Mouse (Mus musculus) liver, embryonic 18 days (tissue): ENCODE data around the gene Pard6a. TPM values are rescaled to one million over a fixed set of nuclear protein-coding genes. Genes with fewer than 3 reads are reported as not detected.

Experiments
- polyA plus RNA-seq: library from polyadenylated mRNA; depleted of rRNA; stranded (reverse); fragments of >200 nt; gene quantifications from 2 replicates; pipeline ENCODE4 v1.2.3, GENCODE M21; 2012; rRNA removed

Pard6a gene
- 4.9 and 5.3 TPM in 2 replicates for polyA plus RNA-seq

GRCm38 (mm10) chr8:105700966-105701824, at the start of gene Pard6a, which contains the start of gene Acd:
TSS of gene Pard6a (plus strand) at chr8:105701148.
TSS of gene Acd (minus strand) at chr8:105701102.

GRCm38 (mm10) chr8:105685796-105686308, 15.1 kb upstream of the Pard6a start, which contains the start of gene Carmil2:
TSS of gene Carmil2 (plus strand) at chr8:105686274.

GRCm38 (mm10) chr8:105707498-105708403, 6.8 kb downstream of the Pard6a start, which contains the start of the genes 4933405L10Rik and Enkd1:
TSS of gene 4933405L10Rik (plus strand) at chr8:105707655.
TSS of gene Enkd1 (minus strand) at chr8:105708210.

Other genes with a start within 250 kb of the Pard6a start
- gene Tppp3, start 229.6 kb upstream of the Pard6a start, polyA plus RNA-seq: 1.7 and 2.6 TPM in 2 replicates
- gene Zdhhc1, start 204.2 kb upstream of the Pard6a start, polyA plus RNA-seq: 3.3 and 3.8 TPM in 2 replicates
- gene Hsd11b2, start 182.4 kb upstream of the Pard6a start, polyA plus RNA-seq: 0.28 and 0.29 TPM in 2 replicates
- gene Atp6v0d1, start 135.1 kb upstream of the Pard6a start, polyA plus RNA-seq: 46.7 and 48.1 TPM in 2 replicates
- 3.9 and 5.0 TPM in 2 replicates for gene Ripor1, start 95.9 kb upstream of the Pard6a start, polyA plus RNA-seq
- gene Ctcf, start 64.6 kb upstream of the Pard6a start, polyA plus RNA-seq: 12.4 and 14.0 TPM in 2 replicates
- gene Agrp, start 63.8 kb upstream of the Pard6a start, polyA plus RNA-seq: not detected in 2 replicates
- gene Carmil2, start 14.9 kb upstream of the Pard6a start, polyA plus RNA-seq: 1.8 TPM in 2 replicates
- 8.9 and 10.0 TPM in 2 replicates for gene Acd, start within 50 bp of the Pard6a start, polyA plus RNA-seq
- not detected in 2 replicates for gene 4933405L10Rik, start 6.5 kb downstream of the Pard6a start, polyA plus RNA-seq
- gene Enkd1, start 7.1 kb downstream of the Pard6a start, polyA plus RNA-seq: 4.3 and 5.1 TPM in 2 replicates
- gene Gfod2, start 57.5 kb downstream of the Pard6a start, polyA plus RNA-seq: 1.3 and 1.4 TPM in 2 replicates
- 35.8 and 39.9 TPM in 2 replicates for gene Ranbp10, start 126.2 kb downstream of the Pard6a start, polyA plus RNA-seq
- 0.05 and 0.08 TPM in 2 replicates for gene Tsnaxip1, start 126.6 kb downstream of the Pard6a start, polyA plus RNA-seq
- 13.7 and 15.3 TPM in 2 replicates for gene Cenpt, start 152.1 kb downstream of the Pard6a start, polyA plus RNA-seq
- gene Thap11, start 154.0 kb downstream of the Pard6a start, polyA plus RNA-seq: 20.3 TPM in 2 replicates
- gene Nutf2, start 159.4 kb downstream of the Pard6a start, polyA plus RNA-seq: 59.4 and 65.4 TPM in 2 replicates
- gene Edc4, start 179.7 kb downstream of the Pard6a start, polyA plus RNA-seq: 13.5 and 15.0 TPM in 2 replicates
- gene Nrn1l, start 192.4 kb downstream of the Pard6a start, polyA plus RNA-seq: 0.24 and 0.31 TPM in 2 replicates
- gene Pskh1, start 199.3 kb downstream of the Pard6a start, polyA plus RNA-seq: 12.6 and 14.4 TPM in 2 replicates
- 0.66 and 1.1 TPM in 2 replicates for gene Ctrl, start 232.7 kb downstream of the Pard6a start, polyA plus RNA-seq
- 49.3 and 54.3 TPM in 2 replicates for gene Psmb10, start 237.3 kb downstream of the Pard6a start, polyA plus RNA-seq
- gene Lcat, start 242.2 kb downstream of the Pard6a start, polyA plus RNA-seq: 212 and 219 TPM in 2 replicates